Mouse (Mus musculus) lung, postnatal 25 days (tissue): ENCODE measurements around the gene Grn.
A peak's percentile ranks its signal among the peaks of the same experiment; 100 is the strongest.

Source experiments
- DNase-seq: peaks from one replicate; pipeline ENCODE4 v3.0.0; 2022; ENCODE audit warnings: low spot score

Grn gene

GRCm38 (mm10) chr11:102425555-102426316 is 4.4 kb upstream of the Grn start:
- DNase-seq = peak; percentile 75

GRCm38 (mm10) chr11:102428981-102429540 is 1.1 kb upstream of the Grn start:
- no peak for DNase-seq

DNA sequence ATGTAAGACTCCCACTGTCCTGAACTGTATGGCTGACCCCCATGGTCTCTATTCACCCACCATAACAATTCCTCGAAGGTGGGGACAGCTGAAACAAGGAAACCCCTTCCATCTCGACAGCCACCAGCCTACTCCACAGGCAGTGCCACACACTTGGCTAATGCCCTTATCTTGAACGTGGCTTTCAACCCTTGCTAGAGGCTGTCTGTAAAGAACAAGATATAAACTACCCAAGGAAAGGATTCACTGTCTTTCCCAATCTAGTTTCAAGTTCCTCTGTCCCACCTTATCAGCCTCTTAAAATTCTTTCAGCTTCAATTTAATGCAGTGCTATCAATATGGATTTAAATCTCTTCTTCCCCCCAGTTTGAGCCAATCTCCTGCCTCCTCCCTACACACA is 564 bp upstream of the Grn start:
- no peak for DNase-seq

GRCm38 (mm10) chr11:102431018-102431645 is 1.0 kb downstream of the Grn start:
- peak; percentile 86 for DNase-seq

DNA sequence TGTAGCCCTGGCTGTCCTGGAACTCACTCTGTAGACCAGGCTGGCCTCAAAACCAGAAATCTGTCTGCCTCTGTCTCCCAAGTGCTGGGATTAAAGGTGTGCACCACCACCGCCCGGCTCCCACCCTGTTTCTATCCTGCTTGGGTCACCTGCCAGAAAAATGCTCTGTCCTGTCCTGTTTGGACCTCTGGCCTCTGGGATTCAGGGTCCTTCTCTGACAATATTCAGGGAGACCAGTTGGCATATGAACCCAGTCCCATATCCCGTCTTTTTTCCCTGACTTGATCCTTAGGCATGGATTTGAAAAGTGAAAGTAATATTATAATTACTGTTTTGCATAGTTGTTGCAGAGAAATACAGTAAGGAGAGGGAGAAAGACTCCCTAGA is 1.6 kb downstream of the Grn start:
- DNase-seq = no peak

DNA sequence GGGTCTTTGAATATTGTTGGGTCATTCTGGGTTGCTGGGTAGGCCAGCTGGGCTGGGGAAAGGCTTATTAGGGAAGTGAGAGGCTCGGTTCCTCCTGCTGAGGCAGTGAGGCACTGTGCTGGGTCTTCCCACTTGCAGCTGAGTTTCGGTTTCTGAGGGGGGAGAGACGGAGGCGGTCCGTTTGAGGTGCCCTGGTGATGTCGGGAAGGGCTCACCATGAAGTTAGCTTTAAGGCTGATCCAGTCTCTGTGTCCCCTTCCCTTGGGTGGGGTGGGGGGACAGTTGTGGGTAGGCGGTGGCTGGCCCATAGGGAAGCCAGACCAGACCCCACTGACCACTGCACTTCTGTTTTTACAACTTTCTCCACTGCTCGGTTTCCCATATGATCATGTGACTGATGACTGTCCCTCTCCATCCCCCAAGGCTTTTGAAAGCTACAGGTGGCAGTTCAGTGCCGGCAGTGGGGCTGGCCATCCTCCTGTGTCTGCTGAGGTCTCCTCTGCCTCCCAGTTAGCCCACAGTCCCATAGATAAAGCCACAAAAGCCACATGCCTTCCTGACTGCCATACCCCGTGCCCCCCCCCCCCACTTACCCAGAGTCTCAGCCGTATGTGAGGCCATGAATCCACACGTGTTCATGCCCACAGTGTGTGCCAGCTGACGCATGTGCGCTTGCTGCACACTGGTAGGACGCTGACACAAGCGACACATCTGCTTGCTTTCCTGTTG is 2.2 kb downstream of the Grn start:
- DNase-seq = peak; percentile 63

DNA sequence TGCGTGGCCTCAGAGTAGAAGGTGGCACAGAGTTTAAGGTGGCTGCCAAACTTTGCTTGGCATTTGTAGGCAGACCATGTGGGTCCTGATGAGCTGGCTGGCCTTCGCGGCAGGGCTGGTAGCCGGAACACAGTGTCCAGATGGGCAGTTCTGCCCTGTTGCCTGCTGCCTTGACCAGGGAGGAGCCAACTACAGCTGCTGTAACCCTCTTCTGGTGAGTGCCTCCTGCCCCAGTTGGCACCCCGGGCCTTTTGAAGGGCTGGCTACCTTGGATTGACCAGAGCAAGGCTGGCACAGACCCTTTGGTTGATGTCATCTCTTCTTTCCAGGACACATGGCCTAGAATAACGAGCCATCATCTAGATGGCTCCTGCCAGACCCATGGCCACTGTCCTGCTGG is 2.8 kb downstream of the Grn start:
- DNase-seq = no peak

- no peak for DNase-seq
These were observed 3.8 kb downstream of the Grn start for GRCm38 (mm10) chr11:102433866-102434265.

DNA sequence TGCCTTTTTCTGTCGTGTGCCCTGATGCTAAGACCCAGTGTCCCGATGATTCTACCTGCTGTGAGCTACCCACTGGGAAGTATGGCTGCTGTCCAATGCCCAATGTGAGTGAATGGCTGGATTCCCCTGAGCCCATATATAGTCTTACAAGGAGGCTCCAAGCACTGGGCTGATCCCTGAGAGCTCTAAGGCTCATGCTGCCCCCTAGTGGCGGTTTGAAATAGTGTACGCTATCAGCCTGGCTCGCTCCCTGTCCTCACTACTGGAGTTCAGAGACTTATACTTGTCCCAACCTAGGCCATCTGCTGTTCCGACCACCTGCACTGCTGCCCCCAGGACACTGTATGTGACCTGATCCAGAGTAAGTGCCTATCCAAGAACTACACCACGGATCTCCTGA is 4.3 kb downstream of the Grn start:
- DNase-seq = peak; percentile 87

DNA sequence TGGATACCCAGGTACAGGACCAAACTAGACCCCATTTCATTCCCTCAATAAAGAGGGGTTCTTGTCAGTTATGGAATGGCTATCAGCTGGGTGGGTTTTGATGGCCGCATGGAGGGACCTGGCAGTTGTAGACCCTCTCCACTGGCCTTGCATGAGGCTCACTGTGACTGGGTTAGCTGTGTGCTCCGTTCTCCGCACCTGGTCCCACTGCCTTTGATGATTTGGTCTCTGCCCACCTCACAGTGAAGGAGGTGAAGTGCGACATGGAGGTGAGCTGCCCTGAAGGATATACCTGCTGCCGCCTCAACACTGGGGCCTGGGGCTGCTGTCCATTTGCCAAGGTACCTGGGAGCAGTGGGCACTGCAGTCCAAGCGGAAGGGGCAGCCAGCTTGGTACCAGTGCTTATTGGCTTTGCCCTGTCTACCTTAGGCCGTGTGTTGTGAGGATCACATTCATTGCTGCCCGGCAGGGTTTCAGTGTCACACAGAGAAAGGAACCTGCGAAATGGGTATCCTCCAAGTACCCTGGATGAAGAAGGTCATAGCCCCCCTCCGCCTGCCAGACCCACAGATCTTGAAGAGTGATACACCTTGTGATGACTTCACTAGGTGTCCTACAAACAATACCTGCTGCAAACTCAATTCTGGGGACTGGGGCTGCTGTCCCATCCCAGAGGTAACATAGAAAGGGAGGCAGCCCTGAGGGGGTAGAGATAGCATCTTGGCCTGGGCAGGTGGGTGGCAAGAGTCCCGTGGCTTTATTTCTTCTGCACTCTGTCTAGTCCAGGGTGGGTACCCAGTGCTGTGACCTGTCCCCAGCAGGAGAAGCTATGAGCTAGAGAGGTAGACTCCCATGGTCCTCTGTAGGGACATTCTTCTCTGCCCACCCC is 4.9 kb downstream of the Grn start:
- DNase-seq = no peak

- DNase-seq = no peak
These were observed 5.8 kb downstream of the Grn start for GRCm38 (mm10) chr11:102435754-102436470.

DNA sequence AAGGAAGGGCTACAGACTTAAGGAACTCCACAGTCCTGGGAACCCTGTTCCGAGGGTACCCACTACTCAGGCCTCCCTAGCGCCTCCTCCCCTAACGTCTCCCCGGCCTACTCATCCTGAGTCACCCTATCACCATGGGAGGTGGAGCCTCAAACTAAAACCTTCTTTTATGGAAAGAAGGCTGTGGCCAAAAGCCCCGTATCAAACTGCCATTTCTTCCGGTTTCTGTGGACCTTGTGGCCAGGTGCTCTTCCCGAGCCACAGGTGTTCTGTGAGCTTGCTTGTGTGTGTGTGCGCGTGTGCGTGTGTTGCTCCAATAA is 6.3 kb downstream of the Grn start:
- DNase-seq = no peak

DNA sequence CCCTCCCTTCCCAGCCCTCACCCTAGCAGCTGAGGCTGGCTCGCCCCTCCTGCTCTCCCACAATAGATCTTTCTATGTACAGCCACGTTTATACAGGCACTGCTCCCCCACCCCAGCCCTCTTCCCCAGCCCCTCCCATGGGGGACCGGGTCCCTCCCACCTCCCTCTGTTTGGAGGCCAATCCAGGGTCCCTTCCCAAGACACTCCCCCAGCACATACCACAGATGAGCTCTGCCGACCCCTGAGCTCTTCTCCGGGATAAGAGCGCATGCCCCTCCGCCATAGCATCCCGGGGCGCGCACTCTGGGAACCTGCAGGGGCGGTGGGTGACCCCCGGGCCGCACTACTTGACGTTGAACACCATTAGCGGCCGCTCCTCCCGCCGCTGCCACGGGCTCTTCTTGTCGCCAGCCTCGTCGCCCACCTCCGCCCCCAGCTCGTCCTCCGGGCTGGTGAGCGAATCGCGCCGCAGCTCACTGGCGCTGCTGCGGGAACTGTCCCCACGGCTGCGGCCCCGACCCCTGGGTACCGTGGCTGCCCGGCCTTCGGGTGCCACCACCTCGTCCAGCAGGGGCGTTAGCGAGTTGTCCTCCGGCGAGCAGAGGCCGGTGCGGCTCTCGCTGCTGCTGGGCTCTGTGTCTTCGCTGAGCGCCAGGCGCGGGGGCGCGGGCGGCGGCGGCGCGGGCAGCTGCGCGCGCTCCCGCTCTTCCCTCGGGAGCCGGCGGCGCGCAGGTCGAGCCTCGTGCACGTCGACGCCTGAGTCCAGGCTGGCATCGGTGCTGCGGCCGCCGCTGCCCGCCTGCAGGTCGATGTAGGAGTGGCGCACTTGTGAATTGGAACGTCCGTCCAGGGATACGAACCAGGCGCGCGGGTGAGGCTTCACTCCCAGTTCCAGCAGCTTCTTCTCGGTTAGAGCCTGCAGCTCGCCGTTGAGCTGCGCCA is 7.3 kb downstream of the Grn start:
- peak; percentile 57 for DNase-seq

- DNase-seq = peak; percentile 69
These were observed 8.3 kb downstream of the Grn start for GRCm38 (mm10) chr11:102438212-102439092.

- DNase-seq = no peak
These were observed 9.3 kb downstream of the Grn start for GRCm38 (mm10) chr11:102439093-102440082.

DNA sequence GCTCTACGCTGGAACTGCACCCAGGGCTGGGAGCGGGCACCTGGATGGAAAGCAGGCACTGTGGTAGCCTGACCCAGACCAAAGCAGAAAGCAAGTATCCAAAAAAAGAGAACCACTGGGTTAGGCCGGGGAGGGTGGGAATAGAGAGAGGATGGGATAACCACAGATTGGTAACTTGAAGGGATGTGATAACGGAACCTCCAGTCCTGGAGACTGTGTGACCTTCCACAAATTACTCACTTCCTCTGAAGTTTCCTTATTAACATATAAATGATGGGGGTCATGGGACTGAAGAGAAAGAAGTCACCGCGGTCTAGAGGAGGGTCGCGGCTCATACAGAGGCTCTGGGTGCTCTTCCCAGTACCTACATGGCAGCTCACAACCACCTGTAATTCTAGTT is 10.1 kb downstream of the Grn start:
- no peak for DNase-seq

DNA sequence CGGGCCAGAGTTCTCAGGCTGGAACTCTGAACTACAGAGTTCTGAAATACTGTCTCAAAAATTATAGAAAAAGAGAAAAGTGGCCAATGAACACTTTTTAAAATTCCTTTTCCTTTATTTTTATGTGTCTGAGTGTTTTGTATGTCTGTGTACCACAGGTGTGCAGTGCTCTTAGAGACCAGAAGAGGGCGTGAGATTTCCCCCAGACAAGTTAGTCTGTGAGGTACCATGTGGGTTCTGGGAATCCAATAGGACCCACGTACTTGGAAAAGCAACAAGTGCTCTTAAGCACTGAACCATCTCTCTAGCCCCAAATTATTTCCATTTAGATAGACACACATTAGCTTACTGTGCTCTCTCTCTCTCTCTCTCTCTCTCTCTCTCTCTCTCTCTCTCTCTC is 11.3 kb downstream of the Grn start:
- no peak for DNase-seq

DNA sequence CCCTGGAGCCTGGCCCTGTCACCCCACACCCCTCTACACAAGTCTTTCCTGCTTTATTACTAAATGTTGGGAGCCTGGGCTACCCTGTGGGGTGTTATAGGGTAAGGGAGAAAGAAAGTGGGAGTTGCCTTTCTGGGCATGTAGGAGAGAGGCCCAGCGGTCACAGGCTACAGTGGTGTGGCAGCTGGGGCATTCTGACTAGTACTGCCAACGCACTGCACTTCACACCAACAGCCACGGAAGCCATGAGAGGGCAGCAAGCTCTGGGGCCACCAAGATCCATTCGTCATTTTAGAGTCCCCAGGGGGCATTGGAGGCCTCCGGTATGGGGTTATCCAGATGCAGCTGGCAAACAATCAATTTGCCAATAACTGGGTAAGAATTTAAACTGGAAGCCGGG is 12.0 kb downstream of the Grn start:
- no peak for DNase-seq
